Mouse (Mus musculus) ES-E14 (cell line): Measurements from ENCODE around the gene Nucb1. TPM values are rescaled to one million over a fixed set of nuclear protein-coding genes. Genes with fewer than 3 reads are reported as not detected.

ENCODE experiments used
- DNase-seq: peaks from one replicate; pipeline ENCODE4 v3.0.0-alpha.2; 2013; ENCODE audit warnings: low read depth, low spot score
- H3K27ac ChIP-seq: 2 replicates; pipeline ENCODE4 v1.5.1; 2012; ENCODE audit warnings: low read depth, mild to moderate bottlenecking, low read length, moderate library complexity, mixed read lengths; ENCODE audit not compliant: poor library complexity, insufficient read depth, severe bottlenecking
- H3K36me3 ChIP-seq: 2 replicates; pipeline ENCODE4 v1.6.1; 2012; ENCODE audit warnings: mild to moderate bottlenecking, low read length, moderate library complexity, mixed read lengths; ENCODE audit not compliant: control insufficient read depth, poor library complexity, insufficient read depth, severe bottlenecking
- H3K4me1 ChIP-seq, 2 experiments: fragments of 150-350 bp in 1 of 2; sonication (generic) in 1 of 2; 2 replicates each; pipeline ENCODE4 v1.6.1; 2012; ENCODE audit warnings: low read length in 2 of 2, mild to moderate bottlenecking in 1 of 2, mixed read lengths in 1 of 2; ENCODE audit not compliant: control insufficient read depth in 2 of 2, insufficient read depth in 2 of 2, poor library complexity in 1 of 2
- H3K4me3 ChIP-seq, 2 experiments: fragments of 150-350 bp in 1 of 2; sonication (generic) in 1 of 2; 2 replicates each; pipeline ENCODE4 v1.5.1; 2012; ENCODE audit warnings: low read length in 2 of 2, low read depth in 1 of 2, mild to moderate bottlenecking in 1 of 2, mixed read lengths in 1 of 2; ENCODE audit not compliant: insufficient read depth in 1 of 2, poor library complexity in 1 of 2, severe bottlenecking in 1 of 2
- H3K9ac ChIP-seq: 2 replicates; pipeline ENCODE4 v1.6.1; 2012; ENCODE audit warnings: low read depth, mild to moderate bottlenecking, low read length, mixed read lengths; ENCODE audit not compliant: poor library complexity, insufficient read depth, severe bottlenecking
- H3K9me3 ChIP-seq: fragments of 150-350 bp; sonication (generic); 2 replicates; pipeline ENCODE4 v1.6.1; 2012; ENCODE audit warnings: low read depth, mild to moderate bottlenecking, low read length; ENCODE audit not compliant: control insufficient read depth, insufficient read depth
- CHD2 ChIP-seq: IDR thresholded peaks from 2 replicates; pipeline ENCODE4 v1.6.1; 2014; ENCODE audit warnings: mild to moderate bottlenecking, low read depth, low read length, inconsistent platforms
- HCFC1 ChIP-seq: IDR thresholded peaks from 2 replicates; pipeline ENCODE4 v1.6.1; 2012; ENCODE audit warnings: low read length, inconsistent platforms, borderline replicate concordance; ENCODE audit not compliant: insufficient read depth
- MAFK ChIP-seq: IDR thresholded peaks from 2 replicates; pipeline ENCODE4 v1.6.1; 2014; ENCODE audit warnings: mild to moderate bottlenecking, low read depth, low read length, inconsistent platforms; ENCODE audit not compliant: insufficient read depth
- ZC3H11A ChIP-seq: IDR thresholded peaks from 2 replicates; pipeline ENCODE4 v1.6.1; 2012; ENCODE audit warnings: low read depth, mild to moderate bottlenecking, inconsistent platforms, low read length, borderline replicate concordance
- ZNF384 ChIP-seq: IDR thresholded peaks from 2 replicates; pipeline ENCODE4 v1.6.1; 2012; ENCODE audit warnings: low read depth, low read length, inconsistent platforms
- in situ Hi-C, 2 experiments: fragments of 600-800 bp; cut with MboI; formaldehyde crosslinking; loops; one replicate each; pipeline ENCODE4 v1.15.1; 2025; ENCODE audit warnings: low sequenced_read_pairs in 2 of 2, inconsistent platforms in 1 of 2; ENCODE audit not compliant: unreplicated experiment in 2 of 2
- total RNA-seq: library from RNA; depleted of rRNA; stranded (reverse); fragments of 300-350 nt; gene quantifications from 2 replicates; pipeline ENCODE4 v1.2.3, GENCODE M21; 2012

Nucb1 gene
- total RNA-seq, 1 experiment = 131 TPM

- in situ Hi-C loops = no loop called here
- no peaks in the 10 kb centered on the region for H3K36me3 ChIP-seq
- H3K4me3 ChIP-seq = peak overlapping the region; percentile 4 to 57; a peak in 2 of 4 replicates
- peak overlapping the region; percentile 81 for H3K9ac ChIP-seq
- no peaks in the 10 kb centered on the region for H3K9me3 ChIP-seq
- TF ChIP-seq MAFK = no peak
- no peak for TF ChIP-seq CHD2
- TF ChIP-seq ZC3H11A = no peak
- no peak for TF ChIP-seq HCFC1
- no peak for TF ChIP-seq ZNF384
- H3K4me1 ChIP-seq = peaks cover 11 to 36% of the 10 kb centered on the region in 2 experiments
- peak overlapping the region; percentile 89 for H3K27ac ChIP-seq
- DNase-seq = no peak
These were observed 39.6 kb upstream of the Nucb1 start for GRCm38 (mm10) chr7:45549641-45550436.

GRCm38 (mm10) chr7:45544525-45544924 is 34.3 kb upstream of the Nucb1 start:
- Histone ChIP-seq H3K4me3 (no peak overlapping the region), H3K4me1 (peaks cover 0 to 11% of the 10 kb centered on the region in 2 experiments; a peak in 2 of 4 replicates), H3K27ac (no peak overlapping the region), H3K36me3 (no peaks in the 10 kb centered on the region), H3K9ac (no peak overlapping the region), H3K9me3 (no peaks in the 10 kb centered on the region)
- TF ChIP-seq ZNF384 = no peak
- no peak for TF ChIP-seq MAFK
- TF ChIP-seq ZC3H11A = no peak
- TF ChIP-seq HCFC1 = no peak
- no peak for TF ChIP-seq CHD2
- DNase-seq = no peak
- in situ Hi-C loops = no loop called here

GRCm38 (mm10) chr7:45540213-45540612 is 30.0 kb upstream of the Nucb1 start:
- Histone ChIP-seq H3K27ac (no peak overlapping the region), H3K4me1 (peaks cover 2 to 4% of the 10 kb centered on the region in 2 experiments; a peak in 1 of 4 replicates), H3K9ac (no peak overlapping the region), H3K4me3 (no peak overlapping the region), H3K36me3 (no peaks in the 10 kb centered on the region), H3K9me3 (no peaks in the 10 kb centered on the region)
- no peak for TF ChIP-seq ZC3H11A
- no peak for DNase-seq
- in situ Hi-C loops = no loop called here

GRCm38 (mm10) chr7:45539095-45539494 is 28.9 kb upstream of the Nucb1 start:
- DNase-seq = no peak
- H3K9me3 ChIP-seq = no peaks in the 10 kb centered on the region
- in situ Hi-C loops = no loop called here
- H3K9ac ChIP-seq = no peak overlapping the region
- no peak overlapping the region for H3K4me3 ChIP-seq
- H3K4me1 ChIP-seq = peaks cover 2 to 8% of the 10 kb centered on the region in 2 experiments; a peak in 2 of 4 replicates
- TF ChIP-seq MAFK (no peak), ZC3H11A (no peak), CHD2 (no peak), HCFC1 (no peak), ZNF384 (no peak)
- no peak overlapping the region for H3K27ac ChIP-seq
- no peaks in the 10 kb centered on the region for H3K36me3 ChIP-seq
